Mouse (Mus musculus): Measurements from ENCODE around the gene Scg3.

- TF ChIP-seq EP300 (IDR thresholded peaks at IDR 0.05; ENCODE audit: low read length) = no peak
- TF ChIP-seq POLR2A (IDR thresholded peaks at IDR 0.05; ENCODE audit: low read depth, low read length) = no peak
- no peak for TF ChIP-seq ZNF384 (IDR thresholded peaks at IDR 0.05; ENCODE audit: low read depth, low read length)
These were observed 73.9 kb downstream of the Scg3 start for GRCm38 (mm10) chr9:75609965-75610364.

Data from CH12.LX (cell line).